Mouse (Mus musculus): ENCODE measurements around the gene Adgrl3.

Gene Adgrl3

GRCm38 (mm10) chr5:81269689-81270088 lies 249.8 kb downstream of the Adgrl3 start:
- DNase-seq, result no peak

- DNase-seq, result no peak
Observed at GRCm38 (mm10) chr5:81275346-81276047, 255.6 kb downstream of the Adgrl3 start.

- DNase-seq, result no peak
Observed at GRCm38 (mm10) chr5:81279246-81279645, 259.3 kb downstream of the Adgrl3 start.

GRCm38 (mm10) chr5:81285643-81286042 lies 265.7 kb downstream of the Adgrl3 start:
- no peak for DNase-seq

- no peak for DNase-seq
Observed at GRCm38 (mm10) chr5:81301874-81302273, 281.9 kb downstream of the Adgrl3 start.

GRCm38 (mm10) chr5:81317406-81318112 lies 297.6 kb downstream of the Adgrl3 start:
- DNase-seq, result no peak

- no peak for DNase-seq
Observed at GRCm38 (mm10) chr5:81321276-81321934, 301.5 kb downstream of the Adgrl3 start.

- no peak for DNase-seq
Observed at GRCm38 (mm10) chr5:81322064-81322463, 302.1 kb downstream of the Adgrl3 start.

- no peak for DNase-seq
Observed at GRCm38 (mm10) chr5:81326916-81327315, 307.0 kb downstream of the Adgrl3 start.

- DNase-seq, result no peak
Observed at GRCm38 (mm10) chr5:81327392-81327791, 307.5 kb downstream of the Adgrl3 start.

- DNase-seq, result no peak
Observed at GRCm38 (mm10) chr5:81329571-81329971, 309.6 kb downstream of the Adgrl3 start.

- DNase-seq, result no peak
Observed at GRCm38 (mm10) chr5:81344330-81344729, 324.4 kb downstream of the Adgrl3 start.

GRCm38 (mm10) chr5:81345096-81345435 lies 325.1 kb downstream of the Adgrl3 start:
- no peak for DNase-seq

GRCm38 (mm10) chr5:81345436-81346131 lies 325.6 kb downstream of the Adgrl3 start:
- no peak for DNase-seq

- peak in 1 of 2 experiments; percentile 14 for DNase-seq
Observed at GRCm38 (mm10) chr5:81347571-81347970, 327.6 kb downstream of the Adgrl3 start.

GRCm38 (mm10) chr5:81359560-81359959 lies 339.6 kb downstream of the Adgrl3 start:
- DNase-seq, result no peak

GRCm38 (mm10) chr5:81364198-81364643 lies 344.3 kb downstream of the Adgrl3 start:
- DNase-seq, result peak in 1 of 2 experiments; percentile 16

GRCm38 (mm10) chr5:81365250-81365649 lies 345.3 kb downstream of the Adgrl3 start:
- DNase-seq, result no peak

- no peak for DNase-seq
Observed at GRCm38 (mm10) chr5:81370126-81370850, 350.4 kb downstream of the Adgrl3 start.

GRCm38 (mm10) chr5:81375992-81376391 lies 356.1 kb downstream of the Adgrl3 start:
- no peak for DNase-seq

GRCm38 (mm10) chr5:81405582-81406143 lies 385.7 kb downstream of the Adgrl3 start:
- no peak for DNase-seq

- no peak for DNase-seq
Observed at GRCm38 (mm10) chr5:81417326-81417725, 397.4 kb downstream of the Adgrl3 start.

All from lung, adult 18-20 months (tissue).